In the genomic region with DNA sequence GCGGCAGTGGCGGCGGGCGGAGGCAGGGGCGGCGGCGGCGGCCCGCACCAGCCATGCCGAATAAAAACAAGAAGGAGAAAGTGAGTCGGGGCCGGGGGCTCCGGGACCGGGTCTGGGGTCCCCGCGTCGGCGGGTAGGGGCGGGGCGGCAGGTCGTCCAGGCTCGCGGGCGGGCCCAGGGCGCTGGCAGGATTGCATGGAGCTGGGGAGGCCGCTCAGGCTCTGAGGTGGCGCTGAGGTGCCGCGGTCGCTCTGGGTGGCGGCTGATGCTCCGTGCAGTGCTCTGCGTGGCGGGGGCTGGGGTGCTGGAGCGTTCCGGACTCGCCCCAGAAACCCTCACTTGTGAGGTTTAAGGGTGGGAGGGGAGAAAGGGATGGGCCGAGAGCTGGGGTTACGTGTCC, we compare ENCODE assay signal across 8 mouse cellular contexts. TPM values are rescaled to one million over a fixed set of nuclear protein-coding genes. Genes with fewer than 3 reads are reported as not detected.
A peak's percentile ranks its signal among the peaks of the same experiment; 100 is the strongest.
DNase-seq lines count a peak whose midpoint lies in the region; ATAC-seq and TF ChIP-seq lines count a peak whose summit lies in the region.

No protein-coding gene starts in this region.

- 0 out of 2 replicates have a peak, but pooled peaks cover 2% of the 10 kb centered on the region for H3K4me1 ChIP-seq in lung, embryonic 14.5 days (ENCODE audit: insufficient read depth)
- peaks cover 22% of the 10 kb centered on the region for H3K4me1 ChIP-seq in neural tube, embryonic 15.5 days

- peak overlapping the region; percentile 88 for H3K4me2 ChIP-seq in lung, embryonic 14.5 days
- peak overlapping the region; percentile 75 for H3K4me2 ChIP-seq in neural tube, embryonic 15.5 days

- DNase-seq in CD4-positive helper T cell, adult 2 months (ENCODE audit: low read depth, low spot score), result peak; percentile 74
- peak; percentile 66 for DNase-seq in ZHBTc4 (ENCODE audit: low read depth, low spot score)
- peak; percentile 34 to 39 for DNase-seq in heart, adult 9 months (ENCODE audit: low spot score in 2 of 2)
- DNase-seq in kidney, adult 8-10 months, result peak; percentile 38 to 43
- DNase-seq in lung, embryonic 14.5 days, result peak; percentile 52
- DNase-seq in thymus, postnatal 14 days, result peak; percentile 75

- H3K27ac ChIP-seq in lung, embryonic 14.5 days (ENCODE audit: low read depth), result peak overlapping the region; percentile 58; the same call in 1 of the 2 replicates
- peak overlapping the region; percentile 97 for H3K27ac ChIP-seq in neural tube, embryonic 15.5 days (replicated peaks)

- 0 out of 2 replicates have a peak, but pooled peaks have one; percentile 5 for ATAC-seq in common myeloid progenitor, adult 5-6 weeks (replicated peaks; ENCODE audit: low read depth, poor library complexity, severe bottlenecking)
- ATAC-seq in lung, embryonic 14.5 days (ENCODE audit: insufficient read depth), result peak; percentile 61
- peak; percentile 51 for ATAC-seq in neural tube, embryonic 15.5 days (ENCODE audit: low FRiP score)

- under 1% methylated on average over 38 of the region's 39 CpGs for WGBS in lung, embryonic 14.5 days
- WGBS in neural tube, embryonic 15.5 days, result under 1% methylated on average over 30 of the region's 39 CpGs

- H3K4me3 ChIP-seq in lung, embryonic 14.5 days (ENCODE audit: low read depth, low read length), result peak overlapping the region; percentile 80
- peak overlapping the region; percentile 87 for H3K4me3 ChIP-seq in neural tube, embryonic 15.5 days (replicated peaks)

- H3K36me3 ChIP-seq in lung, embryonic 14.5 days (ENCODE audit: insufficient read depth), result 0 out of 2 replicates have a peak, but pooled peaks cover 3% of the 10 kb centered on the region
- peaks cover 11% of the 10 kb centered on the region; the same call in 1 of the 2 replicates for H3K36me3 ChIP-seq in neural tube, embryonic 15.5 days

- TF ChIP-seq CTCF in lung, embryonic 14.5 days (IDR thresholded peaks at IDR 0.05; ENCODE audit: low read depth), result no peak

- H3K9me3 ChIP-seq in lung, embryonic 14.5 days (ENCODE audit: low read depth, low read length), result no peaks in the 10 kb centered on the region
- H3K9me3 ChIP-seq in neural tube, embryonic 15.5 days (replicated peaks), result no peaks in the 10 kb centered on the region

- H3K9ac ChIP-seq in lung, embryonic 14.5 days, result peak overlapping the region; percentile 79
- peak overlapping the region; percentile 86 for H3K9ac ChIP-seq in neural tube, embryonic 15.5 days (replicated peaks)

- H3K27me3 ChIP-seq in lung, embryonic 14.5 days (ENCODE audit: insufficient read depth, low read length), result no peaks in the 10 kb centered on the region
- H3K27me3 ChIP-seq in neural tube, embryonic 15.5 days (replicated peaks), result peaks cover 5% of the 10 kb centered on the region

RNA-seq across cellular contexts. Expression of gene Ppp2r5c, which starts 0.4 kb away (rescaled TPM):
- 222 and 243 TPM in 2 replicates for total RNA-seq in common myeloid progenitor, adult 5-6 weeks (2017)
- 180 and 188 TPM in 2 replicates for polyA plus RNA-seq in lung, embryonic 14.5 days (2014; fragmentation: Nextera tagmentation; extraction: Ambion mirVana)
- polyA plus RNA-seq in neural tube, embryonic 15.5 days (2015; fragmentation: Nextera tagmentation; extraction: Ambion mirVana), result 149 and 152 TPM in 2 replicates

Comparison
In these comparisons a context has a peak if more than half of its experiments do, and no peak if none do; other contexts are left out.
1. Peak in every context shown above with its lines: DNase-seq, ATAC-seq, H3K4me3 ChIP-seq and H3K27ac ChIP-seq.
2. ATAC-seq: peak in every context shown above with its lines; median percentile 61 in lung, embryonic 14.5 days; 51 in neural tube, embryonic 15.5 days; 5 in common myeloid progenitor, adult 5-6 weeks.